Mouse (Mus musculus) kidney, postnatal 0 days (tissue): ENCODE data around the gene Shbg. TPM values are rescaled to one million over a fixed set of nuclear protein-coding genes. Genes with fewer than 3 reads are reported as not detected.
"Not testable (repeated sequence)": the region's sequence is repeated elsewhere in the genome, so short reads cannot be mapped to it uniquely, and the experiment has no call there.

Source experiments
- ATAC-seq: fragments of 200-750 bp; cut with Nextera tagmentation; replicated peaks from 2 replicates; pipeline ENCODE4 v1.8.0; 2017; ENCODE audit warnings: low read depth, moderate number of reproducible peaks, moderate TSS enrichment, moderate library complexity; ENCODE audit not compliant: low FRiP score
- DNase-seq: peaks from one replicate; pipeline ENCODE4 v3.0.0-alpha.2; 2016; ENCODE audit warnings: low spot score
- H3K27ac ChIP-seq: fragments of 300-500 bp; sonication (generic); 2 replicates; pipeline ENCODE4 v1.5.1; 2014; ENCODE audit warnings: mild to moderate bottlenecking
- H3K27me3 ChIP-seq: fragments of 300-500 bp; sonication (generic); 2 replicates; pipeline ENCODE4 v1.6.1; 2014; ENCODE audit warnings: low read length, mixed read lengths; ENCODE audit not compliant: insufficient read depth
- H3K36me3 ChIP-seq: fragments of 300-500 bp; sonication (generic); 2 replicates; pipeline ENCODE4 v1.6.1; 2014; ENCODE audit warnings: low read length, mixed read lengths; ENCODE audit not compliant: insufficient read depth
- H3K4me1 ChIP-seq: fragments of 300-500 bp; sonication (generic); replicated peaks from 2 replicates; pipeline ENCODE4 v1.6.1; 2014; ENCODE audit warnings: antibody characterized with exemption, low read length, mixed read lengths; ENCODE audit not compliant: insufficient read depth
- H3K4me2 ChIP-seq: fragments of 300-500 bp; sonication (generic); 2 replicates; pipeline ENCODE4 v1.6.1; 2014; ENCODE audit warnings: mild to moderate bottlenecking, low read length, moderate library complexity, mixed read lengths
- H3K4me3 ChIP-seq: fragments of 300-500 bp; sonication (generic); replicated peaks from 2 replicates; pipeline ENCODE4 v1.5.1; 2014; ENCODE audit warnings: low read depth, low read length
- H3K9ac ChIP-seq: fragments of 300-500 bp; sonication (generic); 2 replicates; pipeline ENCODE4 v1.6.1; 2014; ENCODE audit warnings: low read depth, low read length
- H3K9me3 ChIP-seq: fragments of 300-500 bp; sonication (generic); replicated peaks from 2 replicates; pipeline ENCODE4 v1.6.1; 2016; ENCODE audit warnings: low read length, inconsistent platforms, mixed read lengths
- CTCF ChIP-seq: IDR thresholded peaks from 2 replicates; pipeline ENCODE4 v1.5.1; 2016; ENCODE audit warnings: antibody characterized with exemption, low read depth, mild to moderate bottlenecking, moderate library complexity
- WGBS: fragments of 180-500 bp; shearing (Covaris S2); extraction: QIAGEN DNeasy Blood & Tissue Kit; methylation state at CpG from one replicate; pipeline ENCODE4 v1.1.7; 2014; 5-methylcytosine and 5-hydroxymethylcytosine counted together
- polyA plus RNA-seq: library from polyadenylated mRNA; unstranded; fragments of >200 nt; fragmentation: Nextera tagmentation; extraction: Ambion mirVana; gene quantifications from 2 replicates; pipeline ENCODE4 v1.2.1, GENCODE M21; 2015

Shbg gene
- polyA plus RNA-seq, 1 experiment from 2014 or later, result 0.13 TPM

GRCm38 (mm10) chr11:69633128-69633866 is 15.6 kb upstream of the Shbg start:
- Histone ChIP-seq H3K27ac (peak overlapping the region; percentile 97), H3K4me2 (peak overlapping the region; percentile 51), H3K27me3 (no peaks in the 10 kb centered on the region), H3K9ac (peak overlapping the region; percentile 97), H3K4me3 (peak overlapping the region; percentile 91), H3K36me3 (no peaks in the 10 kb centered on the region), H3K4me1 (peaks cover 12% of the 10 kb centered on the region; the same call in 1 of the 2 replicates), H3K9me3 (no peaks in the 10 kb centered on the region)
- WGBS, result under 1% methylated on average over 38 of the region's 50 CpGs
- no peak for TF ChIP-seq CTCF
- DNase-seq (peak; percentile 72), ATAC-seq (peak; percentile 57)

- H3K4me1 ChIP-seq, result peaks cover 12% of the 10 kb centered on the region; the same call in 1 of the 2 replicates
- peak; percentile 100 for DNase-seq
- H3K4me3 ChIP-seq, result peak within 1 kb of the TSS; percentile 91
- peak; percentile 97 for ATAC-seq
- peak; percentile 89 for TF ChIP-seq CTCF
- under 1% methylated on average over 36 of the region's 56 CpGs for WGBS
- H3K4me2 ChIP-seq, result peak within 1 kb of the TSS; percentile 51
- no peaks in the 10 kb centered on the region for H3K9me3 ChIP-seq
- H3K9ac ChIP-seq, result peak within 1 kb of the TSS; percentile 97
- peak within 1 kb of the TSS; percentile 97 for H3K27ac ChIP-seq
- H3K36me3 ChIP-seq, result no peaks in the 10 kb centered on the region
- no peaks in the 10 kb centered on the region for H3K27me3 ChIP-seq
Observed at GRCm38 (mm10) chr11:69632284-69633089, 14.8 kb upstream of the Shbg start, which contains the start of gene Fxr2. Gene Fxr2, plus strand, starts transcription at chr11:69632990.

- peak; percentile 50 for DNase-seq
- WGBS, result 83% methylated on average over 1 of the region's 1 CpGs
Observed at GRCm38 (mm10) chr11:69629802-69630201, 12.1 kb upstream of the Shbg start.

GRCm38 (mm10) chr11:69628286-69628685 is 10.6 kb upstream of the Shbg start:
- no peaks in the 10 kb centered on the region for H3K4me1 ChIP-seq
- H3K36me3 ChIP-seq, result no peaks in the 10 kb centered on the region
- H3K9me3 ChIP-seq, result no peaks in the 10 kb centered on the region
- WGBS, result 34% methylated on average over 6 of the region's 6 CpGs
- no peak overlapping the region for H3K27ac ChIP-seq
- ATAC-seq, result no peak
- no peak overlapping the region for H3K4me3 ChIP-seq
- H3K27me3 ChIP-seq, result no peaks in the 10 kb centered on the region
- H3K9ac ChIP-seq, result no peak overlapping the region
- no peak overlapping the region for H3K4me2 ChIP-seq
- peak; percentile 98 for TF ChIP-seq CTCF
- DNase-seq, result peak; percentile 82

More at GRCm38 (mm10) chr11:69629802-69630201, 12.1 kb upstream of the Shbg start:
- no peak for ATAC-seq
- H3K4me1 ChIP-seq, result peaks cover 4% of the 10 kb centered on the region; the same call in 1 of the 2 replicates
- H3K36me3 ChIP-seq, result no peaks in the 10 kb centered on the region
- no peak overlapping the region for H3K27ac ChIP-seq
- no peak overlapping the region for H3K9ac ChIP-seq
- H3K9me3 ChIP-seq, result no peaks in the 10 kb centered on the region
- no peaks in the 10 kb centered on the region for H3K27me3 ChIP-seq
- peak; percentile 74 for TF ChIP-seq CTCF
- no peak overlapping the region for H3K4me2 ChIP-seq
- no peak overlapping the region for H3K4me3 ChIP-seq

- not testable (repeated sequence) for H3K9me3 ChIP-seq, ATAC-seq, H3K9ac ChIP-seq, H3K4me3 ChIP-seq, H3K4me1 ChIP-seq, H3K27ac ChIP-seq, DNase-seq, H3K27me3 ChIP-seq, H3K4me2 ChIP-seq, H3K36me3 ChIP-seq
- 90% methylated on average over 2 of the region's 2 CpGs for WGBS
Observed at GRCm38 (mm10) chr11:69624339-69624738, 6.6 kb upstream of the Shbg start.

GRCm38 (mm10) chr11:69623006-69623405 is 5.3 kb upstream of the Shbg start:
- no peak for DNase-seq
- Histone ChIP-seq H3K9me3 (no peaks in the 10 kb centered on the region), H3K27ac (no peak overlapping the region), H3K4me3 (no peak overlapping the region), H3K4me1 (peaks cover 8% of the 10 kb centered on the region; the same call in 1 of the 2 replicates), H3K4me2 (peak overlapping the region; percentile 84), H3K36me3 (no peaks in the 10 kb centered on the region), H3K9ac (0 out of 2 replicates have a peak overlapping the region, but pooled peaks have one; percentile 82), H3K27me3 (no peaks in the 10 kb centered on the region)
- WGBS, result 69% methylated on average over 4 of the region's 4 CpGs
- ATAC-seq, result no peak
- no peak for TF ChIP-seq CTCF
